Mouse (Mus musculus): ENCODE measurements around the gene Plpp1.

GRCm38 (mm10) chr13:112755507-112756010, 45.0 kb upstream of the Plpp1 start:
- no peak for TF ChIP-seq MAFK (IDR thresholded peaks at IDR 0.05; ENCODE audit: borderline replicate concordance, low read depth, low read length)
- TF ChIP-seq POLR2A (IDR thresholded peaks at IDR 0.05; ENCODE audit: control insufficient read depth in 1 of 2, insufficient read depth in 1 of 2, low read depth in 1 of 2, low read length in 2 of 2, poor library complexity in 1 of 2): no peak
- TF ChIP-seq CTCF (IDR thresholded peaks at IDR 0.05 in 2 of 3, conservative IDR thresholded peaks at IDR 0.05 in 1 of 3; ENCODE audit: control insufficient read depth in 1 of 3, insufficient read depth in 1 of 3, low read depth in 2 of 3, low read length in 3 of 3, poor library complexity in 1 of 3, severe bottlenecking in 1 of 3): no peak
- no peak for TF ChIP-seq GABPA (IDR thresholded peaks at IDR 0.05; ENCODE audit: low read depth, low read length)
- no peak for TF ChIP-seq ZMIZ1 (IDR thresholded peaks at IDR 0.05; ENCODE audit: low read depth, low read length)
- TF ChIP-seq HCFC1 (IDR thresholded peaks at IDR 0.05; ENCODE audit: low read depth, low read length): no peak
- TF ChIP-seq MYB (IDR thresholded peaks at IDR 0.05; ENCODE audit: low read depth, low read length): no peak
- no peak for TF ChIP-seq MYC (IDR thresholded peaks at IDR 0.05; ENCODE audit: low read depth, low read length)
- TF ChIP-seq TCF12 (IDR thresholded peaks at IDR 0.05; ENCODE audit: low read depth, low read length): no peak
- TF ChIP-seq USF1 (IDR thresholded peaks at IDR 0.05; ENCODE audit: low read depth, low read length): no peak

Measured in MEL (cell line).